In the genomic region with DNA sequence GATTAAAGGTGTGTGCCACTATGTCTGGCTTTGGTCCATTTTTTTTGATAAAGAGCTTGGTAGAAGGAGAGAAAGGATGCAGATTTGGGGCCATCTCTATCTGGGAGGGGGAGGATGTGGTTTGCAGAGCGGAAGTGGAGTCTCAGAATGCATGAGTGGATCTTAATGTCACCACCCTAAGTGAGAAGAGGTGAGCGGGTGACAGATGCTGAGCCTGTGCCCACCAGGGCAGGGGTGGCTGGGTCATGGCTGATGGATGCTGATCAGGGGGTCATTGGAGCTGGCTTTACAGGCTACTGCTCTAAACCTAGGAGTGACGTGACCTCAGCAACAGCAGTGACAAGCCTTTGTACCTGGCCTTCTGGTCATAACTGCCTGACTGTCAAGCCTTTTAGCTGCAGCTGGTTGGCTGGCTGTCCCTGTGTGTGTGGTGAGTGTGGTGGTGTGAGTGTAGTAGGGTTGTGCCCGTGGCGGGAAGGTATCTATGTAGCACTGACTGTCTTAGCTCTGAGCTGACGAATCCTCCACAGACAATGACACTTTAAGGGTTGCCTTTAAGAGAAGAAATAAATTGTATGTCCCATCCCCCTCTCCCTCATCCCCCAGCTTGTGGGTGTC, we compare ENCODE assay signal across 10 mouse cellular contexts. TPM values are rescaled to one million over a fixed set of nuclear protein-coding genes. Genes with fewer than 3 reads are reported as not detected.
DNase-seq lines count a peak whose midpoint lies in the region; ATAC-seq and TF ChIP-seq lines count a peak whose summit lies in the region.
"Had no signal": no experiment of that assay in that cellular context is flagged by ENCODE, and none has a peak within 500 bp of the region (broad histone marks: within the 10 kb centered on the region; RNA-seq: fewer than 3 reads in every experiment).

No protein-coding gene starts in this region.

- H3K9ac ChIP-seq in liver, postnatal 0 days (replicated peaks): no peak overlapping the region
- H3K9ac ChIP-seq in liver, embryonic 12.5 days: no peak overlapping the region
- no peak overlapping the region for H3K9ac ChIP-seq in MEL (ENCODE audit: control insufficient read depth, low read depth, low read length, poor library complexity, severe bottlenecking)
- no peak overlapping the region for H3K9ac ChIP-seq in forebrain, embryonic 15.5 days (replicated peaks)
- H3K9ac ChIP-seq: forebrain, embryonic 12.5 days; liver, embryonic 14.5 days; stomach, embryonic 15.5 days had no signal

- no peak for TF ChIP-seq CTCF in liver, postnatal 0 days (IDR thresholded peaks at IDR 0.05; ENCODE audit: low read depth)
- TF ChIP-seq CTCF in MEL (IDR thresholded peaks at IDR 0.05 in 2 of 3, conservative IDR thresholded peaks at IDR 0.05 in 1 of 3; ENCODE audit: control insufficient read depth in 1 of 3, insufficient read depth in 1 of 3, low read depth in 2 of 3, low read length in 3 of 3, poor library complexity in 1 of 3, severe bottlenecking in 1 of 3): no peak

- H3K79me2 ChIP-seq in MEL (ENCODE audit: control insufficient read depth, insufficient read depth, low read length, poor library complexity): no peaks in the 10 kb centered on the region

- no peak for TF ChIP-seq RAD21 in MEL (IDR thresholded peaks at IDR 0.05; ENCODE audit: low read depth, low read length)

- peaks cover 18% of the 10 kb centered on the region for H3K4me1 ChIP-seq in liver, postnatal 0 days (ENCODE audit: insufficient read depth)
- H3K4me1 ChIP-seq in liver, embryonic 12.5 days: peaks cover 31% of the 10 kb centered on the region
- H3K4me1 ChIP-seq in MEL (ENCODE audit: control insufficient read depth in 1 of 2, insufficient read depth in 2 of 2, low read length in 2 of 2): peaks cover 0 to 18% of the 10 kb centered on the region in 2 experiments; a peak in 2 of 4 replicates
- H3K4me1 ChIP-seq in forebrain, embryonic 15.5 days: peaks cover 21% of the 10 kb centered on the region

- 0 out of 2 replicates have a peak overlapping the region, but pooled peaks have one; percentile 36 for H3K27ac ChIP-seq in liver, postnatal 0 days (ENCODE audit: low read depth)
- H3K27ac ChIP-seq in liver, embryonic 12.5 days: no peak overlapping the region
- no peak overlapping the region for H3K27ac ChIP-seq in MEL (ENCODE audit: control insufficient read depth, low read depth, low read length)
- no peak overlapping the region for H3K27ac ChIP-seq in forebrain, embryonic 15.5 days (replicated peaks)
- H3K27ac ChIP-seq: forebrain, embryonic 12.5 days; liver, embryonic 14.5 days had no signal

- H3K4me2 ChIP-seq in liver, postnatal 0 days (ENCODE audit: low read depth, low read length): no peak overlapping the region
- no peak overlapping the region for H3K4me2 ChIP-seq in liver, embryonic 12.5 days
- no peak overlapping the region for H3K4me2 ChIP-seq in forebrain, embryonic 15.5 days (replicated peaks)
- H3K4me2 ChIP-seq: stomach, embryonic 15.5 days had no signal

- H3K4me3 ChIP-seq in liver, postnatal 0 days (ENCODE audit: low read depth, low read length): no peak overlapping the region
- H3K4me3 ChIP-seq in liver, embryonic 12.5 days: no peak overlapping the region
- H3K4me3 ChIP-seq in MEL (ENCODE audit: control insufficient read depth in 1 of 2, insufficient read depth in 1 of 2, low read depth in 2 of 2, low read length in 2 of 2): no peak overlapping the region
- no peak overlapping the region for H3K4me3 ChIP-seq in forebrain, embryonic 15.5 days
- H3K4me3 ChIP-seq: forebrain, embryonic 12.5 days; stomach, embryonic 15.5 days had no signal

- H3K27me3 ChIP-seq in liver, postnatal 0 days (ENCODE audit: insufficient read depth, low read length): no peaks in the 10 kb centered on the region
- peaks cover 40% of the 10 kb centered on the region for H3K27me3 ChIP-seq in liver, embryonic 12.5 days (replicated peaks)
- no peaks in the 10 kb centered on the region for H3K27me3 ChIP-seq in MEL (ENCODE audit: control insufficient read depth in 1 of 2, insufficient read depth in 2 of 2, low read length in 2 of 2)
- no peaks in the 10 kb centered on the region for H3K27me3 ChIP-seq in forebrain, embryonic 15.5 days
- H3K27me3 ChIP-seq: stomach, embryonic 15.5 days had no signal

- ATAC-seq in liver, postnatal 0 days: no peak
- ATAC-seq in liver, embryonic 12.5 days: no peak
- ATAC-seq in forebrain, embryonic 15.5 days (replicated peaks): no peak

- H3K9me3 ChIP-seq in liver, postnatal 0 days (ENCODE audit: low read length): no peaks in the 10 kb centered on the region
- H3K9me3 ChIP-seq in liver, embryonic 12.5 days (replicated peaks): no peaks in the 10 kb centered on the region
- no peaks in the 10 kb centered on the region for H3K9me3 ChIP-seq in MEL (replicated peaks; ENCODE audit: insufficient read depth, low read length)
- H3K9me3 ChIP-seq in forebrain, embryonic 15.5 days: no peaks in the 10 kb centered on the region
- H3K9me3 ChIP-seq: forebrain, embryonic 12.5 days; stomach, embryonic 15.5 days had no signal

- no peak for DNase-seq in liver, postnatal 0 days
- DNase-seq in MEL (ENCODE audit: low read depth, low spot score): peak; percentile 67
- peak; percentile 48 for DNase-seq in lung, postnatal 25 days (ENCODE audit: low spot score)
- DNase-seq in thymus, postnatal 10 days (ENCODE audit: low spot score in 2 of 2): peak; percentile 61 to 62
- DNase-seq in MN1 (ENCODE audit: low spot score): no peak

- 40% methylated on average over 6 of the region's 6 CpGs for WGBS in liver, postnatal 0 days (ENCODE audit: insufficient replicate concordance)
- 43% methylated on average over 6 of the region's 6 CpGs for WGBS in liver, embryonic 12.5 days (ENCODE audit: insufficient replicate concordance)
- 91% methylated on average over 6 of the region's 6 CpGs for WGBS in forebrain, embryonic 15.5 days

- no peak for TF ChIP-seq EP300 in liver, postnatal 0 days (IDR thresholded peaks at IDR 0.05; ENCODE audit: low read depth)
- TF ChIP-seq EP300 in MEL (IDR thresholded peaks at IDR 0.05; ENCODE audit: low read depth in 1 of 2, low read length in 2 of 2): peak in 1 of 2 experiments; percentile 39; a peak in 1 of 4 replicates

- peaks cover 13% of the 10 kb centered on the region for H3K36me3 ChIP-seq in liver, postnatal 0 days (replicated peaks; ENCODE audit: insufficient read depth, low read length)
- peaks cover 12% of the 10 kb centered on the region for H3K36me3 ChIP-seq in liver, embryonic 12.5 days
- H3K36me3 ChIP-seq in MEL (ENCODE audit: control insufficient read depth in 1 of 2, insufficient read depth in 2 of 2, low read length in 2 of 2): peaks cover 0 to 2% of the 10 kb centered on the region in 2 experiments; a peak in 1 of 4 replicates
- peaks cover 31% of the 10 kb centered on the region for H3K36me3 ChIP-seq in forebrain, embryonic 15.5 days

- no peak for TF ChIP-seq POLR2A in MEL (IDR thresholded peaks at IDR 0.05; ENCODE audit: control insufficient read depth in 1 of 2, insufficient read depth in 1 of 2, low read depth in 1 of 2, low read length in 2 of 2, poor library complexity in 1 of 2)

TF ChIP-seq in MEL, 35 proteins besides CTCF, POLR2A, EP300 and RAD21 (continues in another document):
- no peak for TF ChIP-seq MEF2A (IDR thresholded peaks at IDR 0.05; ENCODE audit: extremely low read depth, insufficient replicate concordance, low read depth, low read length, poor library complexity, severe bottlenecking)
- TF ChIP-seq ZC3H11A (IDR thresholded peaks at IDR 0.05; ENCODE audit: low read depth, low read length): no peak
- no peak for TF ChIP-seq ZMIZ1 (IDR thresholded peaks at IDR 0.05; ENCODE audit: low read depth, low read length)

RNA-seq across cellular contexts. Expression of gene Cisd3, which starts 1.5 kb away (rescaled TPM):
- 54.6 and 63.7 TPM in 2 replicates for polyA plus RNA-seq in liver, postnatal 0 days (2015; fragmentation: Nextera tagmentation; extraction: Ambion mirVana)
- 12.6 and 14.7 TPM in 2 replicates for polyA plus RNA-seq in liver, embryonic 12.5 days (2016; fragmentation: Nextera tagmentation; extraction: Ambion mirVana)
- 1.5 and 1.7 TPM in 2 replicates for total RNA-seq in MEL (2012; rRNA removed)
- 1 to 10 TPM in 1 of 2 experiments, not detected in 1; 6.1 TPM for polyA plus RNA-seq in MEL (2012; ENCODE audit: insufficient read depth in 1 of 2, insufficient read length in 2 of 2, low read depth in 1 of 2, low replicate concordance in 2 of 2, missing spikeins in 1 of 2)
- polyA plus RNA-seq in forebrain, embryonic 15.5 days (2015; fragmentation: Nextera tagmentation; extraction: Ambion mirVana): 17.4 and 19.5 TPM in 2 replicates

RNA-seq across cellular contexts. Expression of gene Pcgf2, which starts 16.1 kb away (rescaled TPM):
- 1.9 TPM in 2 replicates for polyA plus RNA-seq in liver, postnatal 0 days (2015; fragmentation: Nextera tagmentation; extraction: Ambion mirVana)
- polyA plus RNA-seq in liver, embryonic 12.5 days (2016; fragmentation: Nextera tagmentation; extraction: Ambion mirVana): 5.0 and 5.1 TPM in 2 replicates
- total RNA-seq in MEL (2012; rRNA removed): 12.3 and 20.0 TPM in 2 replicates
- 10 to 100 TPM in 1 of 2 experiments, not detected in 1; 38.7 TPM for polyA plus RNA-seq in MEL (2012; ENCODE audit: insufficient read depth in 1 of 2, insufficient read length in 2 of 2, low read depth in 1 of 2, low replicate concordance in 2 of 2, missing spikeins in 1 of 2)
- 18.1 and 18.8 TPM in 2 replicates for polyA plus RNA-seq in forebrain, embryonic 15.5 days (2015; fragmentation: Nextera tagmentation; extraction: Ambion mirVana)

RNA-seq across cellular contexts. Expression of gene Psmb3, which starts 19.0 kb away (rescaled TPM):
- 244 and 267 TPM in 2 replicates for polyA plus RNA-seq in liver, postnatal 0 days (2015; fragmentation: Nextera tagmentation; extraction: Ambion mirVana)
- polyA plus RNA-seq in liver, embryonic 12.5 days (2016; fragmentation: Nextera tagmentation; extraction: Ambion mirVana): 364 and 370 TPM in 2 replicates
- 914 and 1,101 TPM in 2 replicates for total RNA-seq in MEL (2012; rRNA removed)
- polyA plus RNA-seq in MEL (2012; ENCODE audit: insufficient read depth in 1 of 2, insufficient read length in 2 of 2, low read depth in 1 of 2, low replicate concordance in 2 of 2, missing spikeins in 1 of 2): 100 to 1,000 TPM in 1 of 2 experiments, not detected in 1; 648 TPM
- 460 and 475 TPM in 2 replicates for polyA plus RNA-seq in forebrain, embryonic 15.5 days (2015; fragmentation: Nextera tagmentation; extraction: Ambion mirVana)

RNA-seq across cellular contexts. Expression of gene Mllt6, which starts 21.0 kb away (rescaled TPM):
- polyA plus RNA-seq in liver, postnatal 0 days (2015; fragmentation: Nextera tagmentation; extraction: Ambion mirVana): 0.32 and 0.38 TPM in 2 replicates
- 0.32 and 0.33 TPM in 2 replicates for polyA plus RNA-seq in liver, embryonic 12.5 days (2016; fragmentation: Nextera tagmentation; extraction: Ambion mirVana)
- total RNA-seq in MEL (2012; rRNA removed): 15.1 and 17.2 TPM in 2 replicates
- 10 to 100 TPM in 1 of 2 experiments, not detected in 1; 17.6 TPM for polyA plus RNA-seq in MEL (2012; ENCODE audit: insufficient read depth in 1 of 2, insufficient read length in 2 of 2, low read depth in 1 of 2, low replicate concordance in 2 of 2, missing spikeins in 1 of 2)
- 4.3 and 4.7 TPM in 2 replicates for polyA plus RNA-seq in forebrain, embryonic 15.5 days (2015; fragmentation: Nextera tagmentation; extraction: Ambion mirVana)

RNA-seq across cellular contexts. Expression of gene Epop, which starts 54.7 kb away (rescaled TPM):
- polyA plus RNA-seq in liver, postnatal 0 days (2015; fragmentation: Nextera tagmentation; extraction: Ambion mirVana): 1.1 and 1.6 TPM in 2 replicates
- 3.6 and 4.1 TPM in 2 replicates for polyA plus RNA-seq in liver, embryonic 12.5 days (2016; fragmentation: Nextera tagmentation; extraction: Ambion mirVana)
- total RNA-seq in MEL (2012; rRNA removed): not detected in 2 replicates
- not detected for polyA plus RNA-seq in MEL (2012; ENCODE audit: insufficient read depth in 1 of 2, insufficient read length in 2 of 2, low read depth in 1 of 2, low replicate concordance in 2 of 2, missing spikeins in 1 of 2)
- polyA plus RNA-seq in forebrain, embryonic 15.5 days (2015; fragmentation: Nextera tagmentation; extraction: Ambion mirVana): 4.6 and 5.8 TPM in 2 replicates

Comparison
In these comparisons a context has a peak if more than half of its experiments do, and no peak if none do; other contexts are left out.
1. DNase-seq: peak in MEL (single experiment), lung, postnatal 25 days (single experiment) and thymus, postnatal 10 days (2 of 2); none in liver, postnatal 0 days (single experiment) and MN1 (single experiment).